In genomic region chr13:41219687-41220303, GRCm38 (mm10) we compare ENCODE assay signal across 9 mouse cellular contexts. TPM values are rescaled to one million over a fixed set of nuclear protein-coding genes. Genes with fewer than 3 reads are reported as not detected.
DNase-seq lines count a peak whose midpoint lies in the region; ATAC-seq and TF ChIP-seq lines count a peak whose summit lies in the region.
"Had no signal": no experiment of that assay in that cellular context is flagged by ENCODE, and none has a peak within 500 bp of the region (broad histone marks: within the 10 kb centered on the region; RNA-seq: fewer than 3 reads in every experiment).

No protein-coding gene starts in this region.

- WGBS in heart, adult 2 months: 6% methylated on average over 36 of the region's 39 CpGs
- WGBS in spleen, adult 2 months: 6% methylated on average over 38 of the region's 39 CpGs
- 3% methylated on average over 27 of the region's 39 CpGs for WGBS in heart, postnatal 0 days
- 5% methylated on average over 39 of the region's 39 CpGs for WGBS in liver, postnatal 0 days (ENCODE audit: insufficient replicate concordance)

- H3K4me2 ChIP-seq in heart, postnatal 0 days (ENCODE audit: low read depth, low read length): peak overlapping the region; percentile 76
- H3K4me2 ChIP-seq in liver, postnatal 0 days (ENCODE audit: low read depth, low read length): peak overlapping the region; percentile 70

- H3K27ac ChIP-seq in heart, adult 2 months: no peak overlapping the region
- H3K27ac ChIP-seq in spleen, adult 2 months (ENCODE audit: insufficient read depth, low read length): no peak overlapping the region
- no peak overlapping the region for H3K27ac ChIP-seq in heart, postnatal 0 days (ENCODE audit: low read depth)
- peak overlapping the region; percentile 79 for H3K27ac ChIP-seq in liver, postnatal 0 days (ENCODE audit: low read depth)

- H3K27me3 ChIP-seq in heart, adult 2 months (ENCODE audit: control insufficient read depth, insufficient read depth, low read length): no peaks in the 10 kb centered on the region
- H3K27me3 ChIP-seq in spleen, adult 2 months (ENCODE audit: control insufficient read depth, insufficient read depth, low read length): peaks cover 13% of the 10 kb centered on the region
- H3K27me3 ChIP-seq in heart, postnatal 0 days (ENCODE audit: control insufficient read depth, insufficient read depth, low read length): no peaks in the 10 kb centered on the region
- peaks cover 5% of the 10 kb centered on the region; the same call in 1 of the 2 replicates for H3K27me3 ChIP-seq in liver, postnatal 0 days (ENCODE audit: insufficient read depth, low read length)

- no peak for TF ChIP-seq POLR2A in heart, adult 2 months (IDR thresholded peaks at IDR 0.05; ENCODE audit: insufficient read depth, low read depth, low read length)
- no peak for TF ChIP-seq POLR2A in spleen, adult 2 months (IDR thresholded peaks at IDR 0.05; ENCODE audit: low read depth, low read length)

- H3K9ac ChIP-seq in heart, adult 2 months (ENCODE audit: low read depth, low read length): peak overlapping the region; percentile 16
- H3K9ac ChIP-seq in heart, postnatal 0 days (replicated peaks; ENCODE audit: low read depth, low read length): no peak overlapping the region
- peak overlapping the region; percentile 78 for H3K9ac ChIP-seq in liver, postnatal 0 days (replicated peaks)

- TF ChIP-seq CTCF in heart, adult 2 months (IDR thresholded peaks at IDR 0.05): no peak
- TF ChIP-seq CTCF in spleen, adult 2 months (IDR thresholded peaks at IDR 0.05; ENCODE audit: extremely low read depth, insufficient read depth, insufficient read length, insufficient replicate concordance): no peak
- TF ChIP-seq CTCF in heart, postnatal 0 days (IDR thresholded peaks at IDR 0.05; ENCODE audit: low read depth): no peak
- no peak for TF ChIP-seq CTCF in liver, postnatal 0 days (IDR thresholded peaks at IDR 0.05; ENCODE audit: low read depth)

- H3K9me3 ChIP-seq in heart, postnatal 0 days (replicated peaks; ENCODE audit: control insufficient read depth, low read length): peaks cover 6% of the 10 kb centered on the region
- H3K9me3 ChIP-seq in liver, postnatal 0 days (ENCODE audit: low read length): peaks cover 14% of the 10 kb centered on the region; the same call in 1 of the 2 replicates

- no peak for TF ChIP-seq EP300 in heart, adult 2 months (IDR thresholded peaks at IDR 0.05; ENCODE audit: insufficient read depth, low read depth, low read length)
- no peak for TF ChIP-seq EP300 in heart, postnatal 0 days (IDR thresholded peaks at IDR 0.05; ENCODE audit: low read depth)
- TF ChIP-seq EP300 in liver, postnatal 0 days (IDR thresholded peaks at IDR 0.05; ENCODE audit: low read depth): no peak

- intact Hi-C loops in heart, adult 2 months (cut with DNase I): no loop called here
- intact Hi-C loops in heart, postnatal 25 days (cut with DNase I): no loop called here

- peaks cover 1% of the 10 kb centered on the region; the same call in 1 of the 2 replicates for H3K4me1 ChIP-seq in heart, adult 2 months (ENCODE audit: control insufficient read depth, insufficient read depth, low read length)
- H3K4me1 ChIP-seq in spleen, adult 2 months (ENCODE audit: control insufficient read depth, insufficient read depth, insufficient read length): peaks cover 3% of the 10 kb centered on the region; the same call in 1 of the 2 replicates
- H3K4me1 ChIP-seq in heart, postnatal 0 days (ENCODE audit: control insufficient read depth, insufficient read depth): no peaks in the 10 kb centered on the region; the same call in 1 of the 2 replicates
- no peaks in the 10 kb centered on the region for H3K4me1 ChIP-seq in liver, postnatal 0 days (ENCODE audit: insufficient read depth)

- no peak for DNase-seq in heart, adult 2 months
- no peak for DNase-seq in heart, postnatal 25 days (ENCODE audit: low spot score)
- DNase-seq in spleen, adult 2 months (ENCODE audit: low read depth in 1 of 2, low spot score in 2 of 2): no peak
- DNase-seq in spleen, adult 12 weeks (ENCODE audit: low spot score): no peak
- DNase-seq in heart, postnatal 0 days (ENCODE audit: low spot score): no peak
- no peak for DNase-seq in liver, postnatal 0 days
- no peak for DNase-seq in urinary bladder, postnatal 25 days (ENCODE audit: low spot score)
- DNase-seq in right cerebral cortex, postnatal 36 days (ENCODE audit: low spot score in 2 of 2): no peak

- H3K79me2 ChIP-seq in heart, adult 2 months (replicated peaks; ENCODE audit: control insufficient read depth, insufficient read depth, low read length): no peaks in the 10 kb centered on the region

- peak overlapping the region; percentile 35 for H3K4me3 ChIP-seq in heart, adult 2 months
- peak overlapping the region; percentile 34; the same call in 1 of the 2 replicates for H3K4me3 ChIP-seq in spleen, adult 2 months (ENCODE audit: extremely low read depth, insufficient read depth, insufficient read length)
- H3K4me3 ChIP-seq in heart, postnatal 0 days (ENCODE audit: low read depth, low read length): peak overlapping the region; percentile 50
- H3K4me3 ChIP-seq in liver, postnatal 0 days (ENCODE audit: low read depth, low read length): peak overlapping the region; percentile 64

- H3K36me3 ChIP-seq in heart, adult 2 months (ENCODE audit: control insufficient read depth, insufficient read depth, low read length): no peaks in the 10 kb centered on the region
- H3K36me3 ChIP-seq in spleen, adult 2 months (ENCODE audit: control insufficient read depth, insufficient read depth, low read length): no peaks in the 10 kb centered on the region
- H3K36me3 ChIP-seq in heart, postnatal 0 days (replicated peaks; ENCODE audit: control insufficient read depth, insufficient read depth, low read length): no peaks in the 10 kb centered on the region
- H3K36me3 ChIP-seq in liver, postnatal 0 days (replicated peaks; ENCODE audit: insufficient read depth, low read length): no peaks in the 10 kb centered on the region

- no peak for ATAC-seq in heart, postnatal 0 days (ENCODE audit: insufficient read depth, low read depth)
- no peak; the same call in 1 of the 2 replicates for ATAC-seq in liver, postnatal 0 days

RNA-seq across cellular contexts. Expression of gene Elovl2, which starts 0.4 kb away (rescaled TPM):
- under 1 TPM; 0.05 to 0.18 TPM for total RNA-seq in heart, adult 2 months (2021)
- 0.04 and 0.18 TPM in 2 replicates for polyA plus RNA-seq in heart, adult 2 months (2012; rRNA removed)
- total RNA-seq in heart, postnatal 25 days (2021): under 1 TPM in 1 of 2 experiments, not detected in 1; 0.16 TPM
- polyA plus RNA-seq in spleen, adult 2 months (2012; rRNA removed): 0.04 and 0.07 TPM in 2 replicates
- total RNA-seq in heart, postnatal 0 days (2014; rRNA removed; ENCODE audit: low replicate concordance): 0.35 TPM in 1 of 2 replicates, not detected in the other
- 0.22 and 0.23 TPM in 2 replicates for polyA plus RNA-seq in heart, postnatal 0 days (2015; fragmentation: Nextera tagmentation; extraction: Ambion mirVana)
- polyA plus RNA-seq in liver, postnatal 0 days (2015; fragmentation: Nextera tagmentation; extraction: Ambion mirVana): 304 and 314 TPM in 2 replicates
- total RNA-seq: MEL had no signal

RNA-seq across cellular contexts. Expression of gene Smim13, which starts 29.8 kb away (rescaled TPM):
- total RNA-seq in heart, adult 2 months (2021): 10 to 100 TPM; 23.0 to 27.6 TPM
- polyA plus RNA-seq in heart, adult 2 months (2012; rRNA removed): 9.0 and 19.7 TPM in 2 replicates
- total RNA-seq in heart, postnatal 25 days (2021): 10 to 100 TPM; 23.3 to 24.5 TPM
- polyA plus RNA-seq in spleen, adult 2 months (2012; rRNA removed): 2.2 and 2.6 TPM in 2 replicates
- 14.6 and 15.5 TPM in 2 replicates for total RNA-seq in heart, postnatal 0 days (2014; rRNA removed; ENCODE audit: low replicate concordance)
- 7.9 TPM in 2 replicates for polyA plus RNA-seq in heart, postnatal 0 days (2015; fragmentation: Nextera tagmentation; extraction: Ambion mirVana)
- polyA plus RNA-seq in liver, postnatal 0 days (2015; fragmentation: Nextera tagmentation; extraction: Ambion mirVana): 3.8 and 3.9 TPM in 2 replicates

RNA-seq across cellular contexts. Expression of gene Gm17364, which starts 54.0 kb away (rescaled TPM):
- total RNA-seq in heart, adult 2 months (2021): not detected
- polyA plus RNA-seq in heart, adult 2 months (2012; rRNA removed): not detected in 2 replicates
- not detected for total RNA-seq in heart, postnatal 25 days (2021)
- not detected in 2 replicates for polyA plus RNA-seq in spleen, adult 2 months (2012; rRNA removed)
- total RNA-seq in heart, postnatal 0 days (2014; rRNA removed; ENCODE audit: low replicate concordance): not detected in 2 replicates
- not detected in 2 replicates for polyA plus RNA-seq in heart, postnatal 0 days (2015; fragmentation: Nextera tagmentation; extraction: Ambion mirVana)
- polyA plus RNA-seq in liver, postnatal 0 days (2015; fragmentation: Nextera tagmentation; extraction: Ambion mirVana): not detected in 2 replicates
- total RNA-seq: MEL had no signal

Comparison
In these comparisons a context has a peak if more than half of its experiments do, and no peak if none do; other contexts are left out.
1. RNA of gene Elovl2, which starts 0.4 kb away (polyA plus RNA-seq): 304 to 314 TPM in liver, postnatal 0 days; 0.22 to 0.23 TPM in heart, postnatal 0 days, 0.04 to 0.18 TPM in heart, adult 2 months and 0.04 to 0.07 TPM in spleen, adult 2 months; every median in the first group is over 100 times any median in the second.
2. Peak in every context shown above with its lines, with median percentiles within 50 percentile points of each other: H3K4me3 ChIP-seq.